Mouse (Mus musculus): ENCODE measurements around the gene Gm28551. TPM values are rescaled to one million over a fixed set of nuclear protein-coding genes. Genes with fewer than 3 reads are reported as not detected.
"Not testable (repeated sequence)": the region's sequence is repeated elsewhere in the genome, so short reads cannot be mapped to it uniquely, and the experiment has no call there.

The Gm28551 gene
- polyA plus RNA-seq, 1 experiment: not detected

GRCm38 (mm10) chr1:53335465-53335864, 17.0 kb downstream of the Gm28551 start:
- no peak for DNase-seq
- no peak overlapping the region for H3K4me3 ChIP-seq (replicated peaks; ENCODE audit: extremely low read depth, low read depth, low read length)
- no peaks in the 10 kb centered on the region for H3K4me1 ChIP-seq (ENCODE audit: control insufficient read depth, insufficient read depth, low read length)
- no peak for TF ChIP-seq CTCF (IDR thresholded peaks at IDR 0.05; ENCODE audit: insufficient read depth, low read length)
- no peak for TF ChIP-seq POLR2A (IDR thresholded peaks at IDR 0.05; ENCODE audit: borderline replicate concordance, extremely low read depth, low read depth, low read length)

DNA sequence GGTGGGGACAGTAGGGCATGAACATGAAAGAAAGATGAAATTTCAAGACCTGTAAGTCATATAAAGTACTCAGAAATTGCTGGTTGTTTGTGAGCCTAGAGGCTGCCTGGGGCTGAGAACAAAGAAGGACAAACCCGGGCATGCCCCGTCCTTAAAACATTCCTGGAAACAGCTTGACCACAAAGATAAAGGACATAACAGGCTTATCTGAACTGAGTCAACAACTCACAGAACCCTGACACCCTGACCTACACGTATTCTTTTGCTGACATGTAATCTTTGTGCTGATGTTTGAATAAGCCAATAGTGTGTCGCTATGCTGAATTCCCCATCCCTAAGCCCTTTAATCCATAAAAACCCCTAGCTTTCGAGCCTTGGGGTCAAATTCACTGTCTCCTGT, 18.9 kb downstream of the Gm28551 start:
- H3K4me3 ChIP-seq (replicated peaks; ENCODE audit: extremely low read depth, low read depth, low read length); DNase-seq; H3K4me1 ChIP-seq (ENCODE audit: control insufficient read depth, insufficient read depth, low read length): not testable (repeated sequence)
- 63% methylated on average over 5 of the region's 5 CpGs for WGBS

DNA sequence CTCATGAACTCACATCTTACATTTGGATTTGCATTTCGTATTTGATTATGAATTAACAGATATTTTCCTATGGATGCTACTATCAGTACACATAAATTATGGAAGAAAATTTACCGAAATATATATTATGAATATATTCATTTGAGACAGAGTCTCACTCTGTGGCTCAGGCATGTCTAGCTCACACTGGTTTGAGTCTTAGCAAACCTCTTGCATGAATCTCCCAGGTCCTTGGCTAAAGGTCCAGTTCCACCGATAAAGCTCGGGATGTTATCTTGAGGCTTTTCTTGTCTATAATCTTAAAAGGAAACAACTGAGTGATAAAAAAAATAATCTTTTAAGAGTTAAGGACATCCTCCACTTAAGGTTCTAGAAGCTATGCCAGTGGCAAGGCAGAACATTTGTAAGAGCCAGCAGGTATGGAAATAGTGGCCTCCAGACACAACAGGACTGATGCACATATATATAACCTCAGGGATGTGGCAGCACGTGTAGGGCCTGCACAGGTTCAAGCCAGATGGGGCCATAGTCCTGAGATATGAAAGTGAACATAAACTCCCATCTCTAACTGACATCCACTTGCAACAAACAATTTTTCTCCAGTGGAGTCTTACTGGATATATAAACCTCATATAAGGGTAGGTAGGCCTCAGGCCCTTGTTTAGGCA, 27.5 kb downstream of the Gm28551 start:
- Histone ChIP-seq H3K4me1 (ENCODE audit: control insufficient read depth, insufficient read depth, low read length) (no peaks in the 10 kb centered on the region), H3K4me3 (replicated peaks; ENCODE audit: extremely low read depth, low read depth, low read length) (no peak overlapping the region)
- WGBS: 86% methylated on average over 5 of the region's 5 CpGs
- no peak for DNase-seq
- TF ChIP-seq POLR2A (IDR thresholded peaks at IDR 0.05; ENCODE audit: borderline replicate concordance, extremely low read depth, low read depth, low read length): no peak
- no peak for TF ChIP-seq CTCF (IDR thresholded peaks at IDR 0.05; ENCODE audit: insufficient read depth, low read length)

DNA sequence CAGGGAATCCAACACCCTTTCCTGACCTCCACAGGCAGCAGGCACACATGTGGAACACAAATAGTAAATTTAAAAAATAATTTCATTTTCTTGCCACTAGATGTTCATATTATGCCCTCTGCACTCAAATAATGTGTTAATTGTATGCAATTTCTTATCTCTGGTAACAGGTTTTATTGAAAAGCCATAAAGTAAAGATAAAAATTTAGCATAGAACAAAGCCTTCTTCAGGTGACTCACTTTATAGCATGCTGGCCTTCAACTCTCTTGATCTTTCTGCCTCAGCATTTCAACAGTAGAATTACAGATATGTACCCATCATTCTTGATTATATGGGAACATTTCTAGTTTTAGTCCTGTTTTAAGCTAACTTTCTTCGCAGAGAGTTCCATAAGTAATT, 28.2 kb downstream of the Gm28551 start:
- Histone ChIP-seq H3K4me1 (ENCODE audit: control insufficient read depth, insufficient read depth, low read length) (no peaks in the 10 kb centered on the region), H3K4me3 (replicated peaks; ENCODE audit: extremely low read depth, low read depth, low read length) (no peak overlapping the region)
- WGBS: 96% methylated on average over 1 of the region's 1 CpGs
- TF ChIP-seq POLR2A (IDR thresholded peaks at IDR 0.05; ENCODE audit: borderline replicate concordance, extremely low read depth, low read depth, low read length) (no peak), CTCF (IDR thresholded peaks at IDR 0.05; ENCODE audit: insufficient read depth, low read length) (no peak)
- no peak for DNase-seq

GRCm38 (mm10) chr1:53323254-53323653, 29.2 kb downstream of the Gm28551 start:
- Histone ChIP-seq H3K4me3 (replicated peaks; ENCODE audit: extremely low read depth, low read depth, low read length) (no peak overlapping the region), H3K4me1 (ENCODE audit: control insufficient read depth, insufficient read depth, low read length) (no peaks in the 10 kb centered on the region)
- 90% methylated on average over 5 of the region's 5 CpGs for WGBS
- TF ChIP-seq POLR2A (IDR thresholded peaks at IDR 0.05; ENCODE audit: borderline replicate concordance, extremely low read depth, low read depth, low read length) (no peak), CTCF (IDR thresholded peaks at IDR 0.05; ENCODE audit: insufficient read depth, low read length) (no peak)
- DNase-seq: no peak

GRCm38 (mm10) chr1:53321662-53322344, 30.7 kb downstream of the Gm28551 start:
- no peak overlapping the region for H3K4me3 ChIP-seq (replicated peaks; ENCODE audit: extremely low read depth, low read depth, low read length)
- 97% methylated on average over 4 of the region's 4 CpGs for WGBS
- H3K4me1 ChIP-seq (ENCODE audit: control insufficient read depth, insufficient read depth, low read length): no peaks in the 10 kb centered on the region
- no peak for DNase-seq
- TF ChIP-seq POLR2A (IDR thresholded peaks at IDR 0.05; ENCODE audit: borderline replicate concordance, extremely low read depth, low read depth, low read length): no peak
- no peak for TF ChIP-seq CTCF (IDR thresholded peaks at IDR 0.05; ENCODE audit: insufficient read depth, low read length)

DNA sequence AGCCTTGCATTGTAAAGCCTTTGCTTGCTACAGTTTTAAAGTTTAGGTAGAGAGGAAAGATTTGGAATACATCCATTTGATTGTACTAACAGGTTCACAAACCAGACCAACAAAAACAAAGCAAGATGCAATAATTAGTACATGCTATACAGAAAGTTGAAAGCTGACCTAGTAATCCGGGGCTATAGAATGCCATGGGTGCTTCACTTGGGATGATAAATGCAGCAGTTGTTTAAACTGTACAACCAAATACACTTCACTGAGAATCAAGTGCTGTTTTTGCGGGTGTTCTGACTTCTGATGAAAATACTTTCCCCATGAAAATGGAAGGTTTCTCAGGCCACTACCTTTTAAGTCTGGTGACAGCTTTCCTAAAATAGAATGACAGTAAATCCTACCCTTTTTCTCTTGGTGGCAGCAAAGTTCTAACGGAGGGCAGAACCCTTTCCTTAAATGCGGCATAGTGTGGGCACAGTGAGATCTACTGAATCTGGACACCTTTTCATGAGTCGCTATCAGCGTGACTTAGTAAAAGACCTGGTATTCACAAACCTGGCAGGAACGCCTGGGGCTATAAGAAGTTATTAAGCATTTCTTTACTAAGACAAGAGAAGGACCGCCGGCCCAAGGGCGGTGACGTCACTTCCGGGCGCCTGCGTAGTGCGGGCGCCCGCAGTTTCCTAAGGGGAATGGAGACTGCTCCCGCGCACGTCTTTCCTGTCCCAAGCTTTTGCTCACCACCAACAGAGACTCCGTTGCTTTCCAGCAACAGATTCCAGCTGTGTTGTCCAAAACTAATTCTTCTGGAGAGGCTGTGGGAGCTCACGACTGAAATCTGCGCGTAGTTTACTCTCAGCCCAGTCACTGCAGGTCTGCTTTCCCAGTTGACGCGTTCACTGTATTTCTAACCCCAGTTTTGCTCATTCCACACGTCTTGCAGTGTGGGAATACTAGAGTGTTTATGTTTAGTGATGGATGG, 39.2 kb downstream of the Gm28551 start, which contains the start of gene Osgepl1:
TSS of gene Osgepl1 (plus strand) at position 636 of the 979 bp plus-strand sequence.
- DNase-seq: peak; percentile 88
- 1% methylated on average over 27 of the region's 27 CpGs for WGBS
- Histone ChIP-seq H3K4me1 (ENCODE audit: control insufficient read depth, insufficient read depth, low read length) (peaks cover 3% of the 10 kb centered on the region; the same call in 1 of the 2 replicates), H3K4me3 (replicated peaks; ENCODE audit: extremely low read depth, low read depth, low read length) (peak within 1 kb of the TSS; percentile 77)
- no peak for TF ChIP-seq CTCF (IDR thresholded peaks at IDR 0.05; ENCODE audit: insufficient read depth, low read length)
- TF ChIP-seq POLR2A (IDR thresholded peaks at IDR 0.05; ENCODE audit: borderline replicate concordance, extremely low read depth, low read depth, low read length): peak; percentile 77; the same call in 1 of the 2 replicates

DNA sequence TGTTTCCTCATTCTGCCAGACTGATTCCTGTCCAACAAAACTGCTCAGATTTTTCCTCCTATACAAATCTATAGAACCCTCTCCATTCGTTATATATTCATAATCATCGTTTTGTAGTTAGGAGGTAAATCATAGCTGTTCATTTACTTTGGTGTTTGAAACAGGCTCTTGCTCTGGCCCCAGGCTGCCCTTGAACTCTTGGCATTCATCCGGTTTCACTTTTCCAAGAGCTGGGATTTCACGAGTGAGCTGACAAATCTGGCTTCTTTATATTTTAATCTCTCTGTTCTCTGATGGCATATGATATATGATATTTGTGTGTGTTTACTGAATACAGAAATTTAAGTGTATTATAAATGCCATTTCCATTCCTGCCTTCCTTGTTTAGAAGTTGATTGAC, 52.0 kb downstream of the Gm28551 start:
- H3K4me3 ChIP-seq (replicated peaks; ENCODE audit: extremely low read depth, low read depth, low read length): no peak overlapping the region
- WGBS: 74% methylated on average over 4 of the region's 4 CpGs
- H3K4me1 ChIP-seq (ENCODE audit: control insufficient read depth, insufficient read depth, low read length): no peaks in the 10 kb centered on the region
- no peak for DNase-seq
- TF ChIP-seq POLR2A (IDR thresholded peaks at IDR 0.05; ENCODE audit: borderline replicate concordance, extremely low read depth, low read depth, low read length) (no peak), CTCF (IDR thresholded peaks at IDR 0.05; ENCODE audit: insufficient read depth, low read length) (no peak)

GRCm38 (mm10) chr1:53296581-53297383, 55.7 kb downstream of the Gm28551 start, which contains the start of the genes Pms1, Ormdl1 and Gm28778:
Gene Pms1 (minus strand): TSS chr1:53297018.
Gene Ormdl1 (plus strand): TSS chr1:53297095.
Gene Gm28778 (plus strand): TSS chr1:53297111.
- TF ChIP-seq POLR2A (IDR thresholded peaks at IDR 0.05; ENCODE audit: borderline replicate concordance, extremely low read depth, low read depth, low read length) (peak; percentile 71; the same call in 1 of the 2 replicates), CTCF (IDR thresholded peaks at IDR 0.05; ENCODE audit: insufficient read depth, low read length) (no peak)
- no peaks in the 10 kb centered on the region for H3K4me1 ChIP-seq (ENCODE audit: control insufficient read depth, insufficient read depth, low read length)
- peak within 1 kb of the TSS; percentile 99 for H3K4me3 ChIP-seq (replicated peaks; ENCODE audit: extremely low read depth, low read depth, low read length)
- WGBS: under 1% methylated on average over 66 of the region's 66 CpGs
- peak; percentile 97 for DNase-seq

Measured in lung, adult 2 months (tissue).